Mouse (Mus musculus): ENCODE measurements around the gene Srgap2. TPM values are rescaled to one million over a fixed set of nuclear protein-coding genes. Genes with fewer than 3 reads are reported as not detected.
A peak's percentile ranks its signal among the peaks of the same experiment; 100 is the strongest.
"Not testable (repeated sequence)": the region's sequence is repeated elsewhere in the genome, so short reads cannot be mapped to it uniquely, and the experiment has no call there.

The Srgap2 gene
- polyA plus RNA-seq, 1 experiment, result 6.0 TPM

DNA sequence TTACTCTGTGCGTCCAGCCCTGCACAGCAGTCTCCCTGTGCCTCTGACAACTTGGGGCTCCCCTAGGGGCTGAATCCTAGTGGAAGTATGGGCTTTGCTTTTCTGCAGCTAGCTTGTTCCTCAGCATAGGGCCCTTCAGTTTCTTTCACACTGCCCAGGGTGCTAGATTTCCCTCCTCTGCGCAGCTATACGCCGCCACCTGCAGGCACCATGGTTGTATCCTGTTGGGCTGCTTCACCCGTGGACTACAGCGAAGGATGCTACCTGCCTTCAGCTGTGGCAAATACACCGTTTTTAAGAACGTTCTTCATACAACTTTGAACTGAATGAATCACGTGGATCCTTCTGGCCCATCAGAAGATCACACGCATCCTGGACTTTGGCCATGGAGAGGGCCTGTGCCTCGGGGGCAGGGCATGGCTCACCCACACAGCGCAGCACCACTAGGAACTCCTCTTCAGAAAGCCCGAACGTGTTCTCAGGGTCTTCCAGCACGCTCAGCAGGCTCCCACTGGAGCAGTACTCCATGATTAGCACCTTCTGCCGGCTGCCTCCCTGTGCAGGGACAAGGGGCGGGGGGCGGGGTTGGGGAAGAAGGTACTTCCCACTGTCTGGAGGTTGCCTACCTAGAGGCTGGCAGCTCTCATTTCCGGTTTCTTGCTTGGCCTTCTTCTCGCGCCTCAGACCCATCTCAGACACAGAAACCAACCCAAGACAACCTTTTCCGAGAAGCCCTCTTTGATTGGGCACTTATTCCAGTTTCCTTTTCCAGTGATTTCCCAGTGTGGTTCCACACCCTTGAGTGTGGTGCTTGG, 252.2 kb downstream of the Srgap2 start:
- DNase-seq (ENCODE audit: low read depth, low spot score), result peak; percentile 52
- WGBS, result 27% methylated on average over 22 of the region's 22 CpGs

GRCm38 (mm10) chr1:131269797-131270578, 257.2 kb downstream of the Srgap2 start:
- 60% methylated on average over 22 of the region's 22 CpGs for WGBS
- DNase-seq (ENCODE audit: low read depth, low spot score), result peak; percentile 47

DNA sequence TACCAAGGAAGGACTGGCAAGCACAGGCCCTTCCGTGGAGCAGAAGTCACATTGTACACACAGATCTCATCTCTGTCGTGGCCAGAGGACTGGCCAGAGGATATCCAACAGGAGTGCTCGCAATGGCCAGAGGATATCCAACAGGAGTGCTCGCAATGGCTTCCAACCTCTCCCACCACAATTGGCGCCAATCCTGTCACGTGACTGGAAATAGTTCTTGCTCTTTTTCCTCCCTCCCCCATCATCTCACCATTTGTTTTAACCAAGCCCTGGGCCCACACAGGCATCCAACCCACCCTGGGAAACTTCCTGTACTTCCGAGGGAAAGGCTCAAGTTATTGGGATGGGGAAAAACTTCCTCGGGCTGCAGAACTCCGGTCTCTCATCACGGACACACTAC, 258.4 kb downstream of the Srgap2 start:
- 88% methylated on average over 10 of the region's 10 CpGs for WGBS
- no peak for DNase-seq (ENCODE audit: low read depth, low spot score)

DNA sequence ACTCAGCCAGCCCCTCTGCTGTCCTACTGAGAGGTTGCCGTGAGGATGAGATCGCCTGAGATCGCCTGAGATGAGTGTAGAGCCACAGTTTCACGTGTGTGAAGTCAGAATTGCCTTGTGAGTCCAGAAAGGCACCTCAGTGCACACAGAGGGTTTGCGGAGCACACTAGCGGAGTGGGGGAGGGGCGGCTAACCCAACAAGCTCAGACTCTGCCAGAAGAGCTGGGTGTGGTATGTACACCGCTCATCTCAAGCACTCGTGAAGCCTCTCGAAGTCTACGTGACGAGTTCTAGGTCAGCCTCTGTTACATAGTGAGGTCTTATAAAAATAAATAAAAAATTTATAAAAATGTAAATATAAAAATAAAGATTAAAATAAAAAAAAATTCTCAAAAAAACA, 263.2 kb downstream of the Srgap2 start:
- WGBS, result 87% methylated on average over 12 of the region's 12 CpGs

GRCm38 (mm10) chr1:131260309-131260656, 266.9 kb downstream of the Srgap2 start:
- DNase-seq (ENCODE audit: low read depth, low spot score), result no peak
- whole genome bisulfite sequencing, result 41% methylated on average over 10 of the region's 10 CpGs

More for the DNA sequence above, 263.2 kb downstream of the Srgap2 start:
- no peak for DNase-seq (ENCODE audit: low read depth, low spot score)

DNA sequence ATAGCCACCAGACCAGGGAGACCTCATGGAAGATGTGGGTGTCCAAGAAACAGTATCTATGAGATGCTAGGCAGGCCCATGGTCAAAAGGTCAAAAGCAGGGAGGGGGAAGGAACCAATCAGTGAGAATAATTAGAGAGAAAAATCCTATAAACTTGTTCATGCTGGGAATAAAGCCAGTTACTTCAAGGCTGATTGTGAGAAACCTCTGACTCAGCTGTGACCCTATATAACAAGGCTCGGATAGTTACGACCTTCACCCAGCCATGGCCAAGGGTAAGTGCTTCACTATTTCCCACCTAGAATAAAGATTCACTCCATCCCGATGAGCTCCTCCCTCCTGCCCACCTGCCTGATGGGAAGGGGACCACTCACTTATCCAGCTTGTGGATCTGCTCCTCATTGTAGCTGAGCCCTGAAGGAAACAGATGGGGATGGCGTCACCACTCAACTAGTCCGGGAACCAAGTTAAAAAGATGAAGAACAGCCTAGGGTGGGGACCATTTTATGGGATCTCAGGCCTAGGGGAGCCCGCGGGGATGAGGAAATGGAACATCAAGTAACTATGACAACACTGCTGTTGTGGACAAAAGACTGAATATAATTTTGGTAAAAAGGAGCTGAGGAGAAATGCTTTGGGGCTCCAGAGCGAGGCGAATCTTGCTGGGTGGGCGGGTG, 267.4 kb downstream of the Srgap2 start:
- DNase-seq (ENCODE audit: low read depth, low spot score), result no peak
- 71% methylated on average over 10 of the region's 10 CpGs for WGBS

- DNase-seq (ENCODE audit: low read depth, low spot score), result no peak
These were observed 269.9 kb downstream of the Srgap2 start for GRCm38 (mm10) chr1:131257288-131257687.

GRCm38 (mm10) chr1:131252516-131253250, 274.5 kb downstream of the Srgap2 start:
- 30% methylated on average over 7 of the region's 7 CpGs for WGBS
- DNase-seq (ENCODE audit: low read depth, low spot score), result not testable (repeated sequence)

More at GRCm38 (mm10) chr1:131257288-131257687, 269.9 kb downstream of the Srgap2 start:
- WGBS, result 88% methylated on average over 6 of the region's 6 CpGs

- peak; percentile 37 for DNase-seq (ENCODE audit: low read depth, low spot score)
- 9% methylated on average over 7 of the region's 7 CpGs for WGBS
These were observed 280.4 kb downstream of the Srgap2 start for GRCm38 (mm10) chr1:131246433-131247395.

- DNase-seq (ENCODE audit: low read depth, low spot score), result no peak
- WGBS, result 5% methylated on average over 9 of the region's 9 CpGs
These were observed 281.2 kb downstream of the Srgap2 start for GRCm38 (mm10) chr1:131245926-131246325.

- under 1% methylated on average over 60 of the region's 60 CpGs for WGBS
- peak; percentile 22 for DNase-seq (ENCODE audit: low read depth, low spot score)
These were observed 281.9 kb downstream of the Srgap2 start, which contains the start of gene Rassf5 for GRCm38 (mm10) chr1:131245089-131245856. Rassf5 (minus strand) TSS chr1:131245258.

DNA sequence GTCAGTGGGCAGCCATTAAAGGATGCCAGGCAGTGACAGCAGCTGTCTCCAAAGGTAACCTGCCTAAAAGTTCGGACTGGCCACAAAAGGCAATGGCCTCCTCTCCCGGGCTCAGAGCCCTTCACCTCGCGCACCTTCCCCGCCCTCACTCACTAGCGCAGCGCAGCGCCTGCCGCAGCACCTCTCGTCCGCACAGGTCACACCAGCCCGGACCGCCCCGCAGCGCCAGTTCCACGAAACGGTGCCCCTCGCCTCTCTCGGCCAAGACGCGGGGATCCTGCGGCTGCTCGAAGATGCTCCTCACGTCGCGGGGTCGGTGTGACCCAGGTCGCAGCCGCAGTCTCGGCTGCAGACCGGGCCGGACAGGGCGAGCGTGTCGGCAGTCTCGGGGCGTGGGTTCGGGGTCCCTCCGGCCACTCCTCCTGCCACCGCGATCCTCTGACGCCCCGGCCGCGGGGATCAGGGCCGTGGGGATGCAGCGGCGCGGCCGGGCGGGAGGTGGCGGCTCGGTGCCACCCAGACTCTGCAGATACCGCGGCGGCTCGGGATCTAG, 282.5 kb downstream of the Srgap2 start:
- 3% methylated on average over 57 of the region's 57 CpGs for WGBS
- DNase-seq (ENCODE audit: low read depth, low spot score), result no peak

DNA sequence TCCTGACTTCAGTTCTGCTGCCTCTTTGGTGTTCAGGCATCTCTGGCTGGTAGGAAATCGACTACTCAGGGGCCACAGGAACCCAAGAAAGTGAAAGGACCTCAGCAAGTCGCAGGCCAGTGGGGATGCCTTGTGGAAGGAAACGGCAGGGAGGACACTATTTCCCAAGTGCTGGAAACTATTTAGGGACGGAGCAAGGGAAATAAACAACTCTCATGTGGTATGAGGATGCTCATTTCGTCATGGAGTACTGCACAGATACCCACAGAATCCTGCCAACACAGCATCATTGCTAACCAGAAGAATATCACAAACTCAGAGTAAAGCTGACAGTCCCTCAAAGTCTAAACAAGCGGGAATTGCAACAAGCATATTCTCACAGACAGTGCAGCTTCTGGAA, 284.2 kb downstream of the Srgap2 start:
- DNase-seq (ENCODE audit: low read depth, low spot score), result no peak
- WGBS, result 35% methylated on average over 6 of the region's 6 CpGs

DNA sequence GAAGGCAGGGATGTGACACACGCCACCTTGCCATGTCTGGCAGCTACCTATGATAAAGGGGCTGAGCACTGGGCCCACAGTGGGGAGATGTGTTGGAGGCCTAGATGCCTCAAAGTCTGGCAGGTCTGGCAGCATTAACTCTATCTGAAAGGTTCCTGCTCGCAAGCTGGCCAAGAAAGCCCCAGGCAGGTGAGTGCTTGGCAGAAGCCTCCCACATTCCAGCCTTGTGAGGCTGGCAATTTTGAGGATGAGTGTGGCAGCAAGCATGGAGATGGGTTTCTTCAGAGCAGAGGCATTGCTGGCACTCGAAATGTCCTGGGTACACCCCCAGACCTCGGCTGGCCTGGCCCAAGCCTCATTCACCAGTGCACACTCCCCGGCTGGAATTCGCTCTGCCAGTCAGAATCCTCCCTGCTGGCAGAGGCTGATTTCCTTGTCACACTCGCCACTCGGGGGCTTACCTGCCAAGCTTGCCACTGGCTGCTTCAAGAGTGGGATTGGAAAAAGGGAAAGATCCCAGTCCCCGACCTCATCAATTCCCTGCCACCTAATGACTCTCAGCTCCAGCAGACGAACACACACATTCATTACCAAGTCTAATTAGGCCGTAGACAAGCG, 287.5 kb downstream of the Srgap2 start:
- DNase-seq (ENCODE audit: low read depth, low spot score), result no peak
- WGBS, result 86% methylated on average over 12 of the region's 12 CpGs

- no peak for DNase-seq (ENCODE audit: low read depth, low spot score)
- 47% methylated on average over 8 of the region's 8 CpGs for WGBS
These were observed 288.2 kb downstream of the Srgap2 start for GRCm38 (mm10) chr1:131238931-131239381.

DNA sequence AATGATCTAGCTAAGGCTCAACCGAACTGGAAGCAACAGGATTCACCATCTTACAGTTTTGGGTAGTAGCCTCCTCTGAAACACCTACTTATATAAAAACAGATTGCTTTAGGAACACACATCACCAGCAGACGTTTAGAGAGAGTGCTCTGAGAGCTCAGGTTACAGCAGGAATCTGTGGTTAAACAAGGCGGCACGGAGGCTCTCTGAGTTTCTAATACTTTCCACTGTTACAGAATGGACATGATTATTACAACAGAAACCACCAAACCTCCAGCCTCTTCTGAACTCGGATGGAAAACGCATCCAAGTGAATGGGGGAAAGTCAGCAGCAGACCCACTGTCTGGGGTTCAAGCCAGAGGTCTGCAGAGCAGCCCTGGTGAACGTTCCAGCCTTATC, 291.1 kb downstream of the Srgap2 start:
- 56% methylated on average over 7 of the region's 7 CpGs for WGBS
- no peak for DNase-seq (ENCODE audit: low read depth, low spot score)
